Mouse (Mus musculus) embryonic facial prominence, embryonic 12.5 days (tissue): ENCODE measurements around the gene Copz1. TPM values are rescaled to one million over a fixed set of nuclear protein-coding genes. Genes with fewer than 3 reads are reported as not detected.

Experiments used
- ATAC-seq: fragments of 200-750 bp; cut with Nextera tagmentation; 2 replicates; pipeline ENCODE4 v1.8.0; 2017; ENCODE audit not compliant: insufficient number of reproducible peaks, insufficient read depth, low FRiP score, low TSS enrichment
- H3K27ac ChIP-seq: fragments of 300-500 bp; sonication (generic); 2 replicates; pipeline ENCODE4 v1.5.1; 2016; ENCODE audit warnings: mild to moderate bottlenecking
- H3K27me3 ChIP-seq: fragments of 300-500 bp; sonication (generic); 2 replicates; pipeline ENCODE4 v1.6.1; 2016; ENCODE audit warnings: mild to moderate bottlenecking, moderate library complexity
- H3K36me3 ChIP-seq: fragments of 300-500 bp; sonication (generic); 2 replicates; pipeline ENCODE4 v1.6.1; 2016; ENCODE audit warnings: mild to moderate bottlenecking
- H3K4me1 ChIP-seq: fragments of 300-500 bp; sonication (generic); 2 replicates; pipeline ENCODE4 v1.6.1; 2016
- H3K4me2 ChIP-seq: fragments of 300-500 bp; sonication (generic); replicated peaks from 2 replicates; pipeline ENCODE4 v1.6.1; 2016; ENCODE audit warnings: mild to moderate bottlenecking, moderate library complexity
- H3K4me3 ChIP-seq: fragments of 300-500 bp; sonication (generic); 2 replicates; pipeline ENCODE4 v1.5.1; 2016; ENCODE audit warnings: mild to moderate bottlenecking
- H3K9ac ChIP-seq: fragments of 300-500 bp; sonication (generic); 2 replicates; pipeline ENCODE4 v1.6.1; 2016; ENCODE audit warnings: mild to moderate bottlenecking, moderate library complexity
- H3K9me3 ChIP-seq: fragments of 300-500 bp; sonication (generic); 2 replicates; pipeline ENCODE4 v1.6.1; 2016; ENCODE audit warnings: mild to moderate bottlenecking, moderate library complexity
- WGBS: fragments of 180-500 bp; shearing (Covaris S2); methylation state at CpG from one replicate; pipeline ENCODE4 v1.1.7; 2016; 5-methylcytosine and 5-hydroxymethylcytosine counted together
- microRNA counts: library from miRNA; unstranded; fragments of <30 nt; microRNA quantifications from one replicate; lab custom pipeline; 2017
- microRNA-seq: library from miRNA; unstranded; fragments of <30 nt; microRNA quantifications from one replicate; pipeline ENCODE4, GENCODE M21; 2017
- polyA plus RNA-seq: library from polyadenylated mRNA; unstranded; fragments of >200 nt; fragmentation: Nextera tagmentation; extraction: Ambion mirVana; gene quantifications from 2 replicates; pipeline ENCODE4 v1.2.1, GENCODE M21; 2016

Gene Copz1
- polyA plus RNA-seq, 1 experiment from 2014 or later = 268 TPM

- Histone ChIP-seq H3K9ac (no peak overlapping the region), H3K36me3 (peaks cover 43% of the 10 kb centered on the region), H3K4me1 (peaks cover 33% of the 10 kb centered on the region), H3K27ac (no peak overlapping the region), H3K27me3 (peaks cover 19% of the 10 kb centered on the region), H3K4me2 (no peak overlapping the region), H3K9me3 (no peaks in the 10 kb centered on the region), H3K4me3 (no peak overlapping the region)
- WGBS = 78% methylated on average over 2 of the region's 3 CpGs
- no peak for ATAC-seq
These were observed 70.5 kb downstream of the Copz1 start for GRCm38 (mm10) chr15:103343008-103343407.

GRCm38 (mm10) chr15:103343556-103343955, 71.0 kb downstream of the Copz1 start:
- H3K27me3 ChIP-seq = peaks cover 19% of the 10 kb centered on the region
- peaks cover 29% of the 10 kb centered on the region for H3K4me1 ChIP-seq
- H3K9ac ChIP-seq = no peak overlapping the region
- H3K9me3 ChIP-seq = no peaks in the 10 kb centered on the region
- no peak for ATAC-seq
- H3K36me3 ChIP-seq = peaks cover 49% of the 10 kb centered on the region
- no peak overlapping the region for H3K4me3 ChIP-seq
- no peak overlapping the region for H3K27ac ChIP-seq
- H3K4me2 ChIP-seq = no peak overlapping the region

- H3K36me3 ChIP-seq = peaks cover 70% of the 10 kb centered on the region
- H3K4me3 ChIP-seq = no peak overlapping the region
- H3K4me1 ChIP-seq = peaks cover 15% of the 10 kb centered on the region
- no peak overlapping the region for H3K9ac ChIP-seq
- peaks cover 1% of the 10 kb centered on the region; the same call in 1 of the 2 replicates for H3K27me3 ChIP-seq
- no peaks in the 10 kb centered on the region for H3K9me3 ChIP-seq
- no peak overlapping the region for H3K4me2 ChIP-seq
- no peak overlapping the region for H3K27ac ChIP-seq
- 85% methylated on average over 6 of the region's 6 CpGs for WGBS
- ATAC-seq = no peak
These were observed 73.3 kb downstream of the Copz1 start for GRCm38 (mm10) chr15:103345789-103346188.

- no peak overlapping the region for H3K9ac ChIP-seq
- H3K4me2 ChIP-seq = no peak overlapping the region
- no peaks in the 10 kb centered on the region for H3K9me3 ChIP-seq
- H3K27me3 ChIP-seq = no peaks in the 10 kb centered on the region
- H3K4me3 ChIP-seq = no peak overlapping the region
- no peak overlapping the region for H3K27ac ChIP-seq
- peaks cover under 1% of the 10 kb centered on the region; the same call in 1 of the 2 replicates for H3K4me1 ChIP-seq
- 4% methylated on average over 2 of the region's 2 CpGs for WGBS
- H3K36me3 ChIP-seq = peaks cover 85% of the 10 kb centered on the region
- no peak for ATAC-seq
These were observed 74.8 kb downstream of the Copz1 start for GRCm38 (mm10) chr15:103347275-103347684.

MicroRNAs encoded within 50 kb of the gene (microRNA counts, 519-probe panel; counts per million panel counts)
- microRNA mmu-miR-148b (lab: Ali Mortazavi, UCI) = 4,895 counts per million, percentile 86 among the panel's probes with 10 or more counts

Small RNA genes lying within 50 kb of the gene (microRNA-seq; reads per million reads assigned to microRNA genes)
- 241 reads per million, percentile 64 among the genes with 10 or more reads in this experiment for gene Mir148b

Other genes starting within 250 kb of the Copz1 start
- 16.6 and 18.8 TPM in 2 replicates for gene Smug1, start 105.6 kb upstream of the Copz1 start, polyA plus RNA-seq
- gene Cbx5, start 32.9 kb upstream of the Copz1 start, polyA plus RNA-seq = 173 and 176 TPM in 2 replicates
- 1,204 and 1,244 TPM in 2 replicates for gene Hnrnpa1, start 32.3 kb upstream of the Copz1 start, polyA plus RNA-seq
- gene Nfe2, start 14.3 kb upstream of the Copz1 start, polyA plus RNA-seq = 4.9 and 5.2 TPM in 2 replicates
- 0.47 and 0.67 TPM in 2 replicates for gene Gpr84, start 37.9 kb downstream of the Copz1 start, polyA plus RNA-seq
- gene Zfp385a, start 67.4 kb downstream of the Copz1 start, polyA plus RNA-seq = 12.6 and 14.5 TPM in 2 replicates
- 49.4 and 50.9 TPM in 2 replicates for gene Itga5, start 94.0 kb downstream of the Copz1 start, polyA plus RNA-seq
- not detected in 2 replicates for gene Gtsf1, start 157.8 kb downstream of the Copz1 start, polyA plus RNA-seq
- gene Gtsf2, start 175.8 kb downstream of the Copz1 start, polyA plus RNA-seq = not detected in 2 replicates
- gene Nckap1l, start 181.1 kb downstream of the Copz1 start, polyA plus RNA-seq = 1.6 and 1.9 TPM in 2 replicates
- 8.2 and 9.1 TPM in 2 replicates for gene Pde1b, start 230.3 kb downstream of the Copz1 start, polyA plus RNA-seq